Mouse (Mus musculus) liver, adult 2 months (tissue): ENCODE data around the gene Pdzd2.

ENCODE experiments used
- CTCF ChIP-seq: fragments of 200-500 bp; IDR thresholded peaks from 2 replicates; pipeline ENCODE4 v1.5.1; 2011; ENCODE audit warnings: low read depth, low read length, control low read depth
- POLR2A ChIP-seq: fragments of 200-500 bp; IDR thresholded peaks from 2 replicates; pipeline ENCODE4 v1.6.1; 2011; ENCODE audit warnings: low read length, control low read depth; ENCODE audit not compliant: insufficient read depth; ENCODE audit errors: extremely low read depth

- no peak for TF ChIP-seq CTCF
- TF ChIP-seq POLR2A, result no peak
Observed at GRCm38 (mm10) chr15:12588661-12589060, 151.1 kb downstream of the Pdzd2 start.
